Mouse (Mus musculus): Measurements from ENCODE around the gene Tmem54.

DNA sequence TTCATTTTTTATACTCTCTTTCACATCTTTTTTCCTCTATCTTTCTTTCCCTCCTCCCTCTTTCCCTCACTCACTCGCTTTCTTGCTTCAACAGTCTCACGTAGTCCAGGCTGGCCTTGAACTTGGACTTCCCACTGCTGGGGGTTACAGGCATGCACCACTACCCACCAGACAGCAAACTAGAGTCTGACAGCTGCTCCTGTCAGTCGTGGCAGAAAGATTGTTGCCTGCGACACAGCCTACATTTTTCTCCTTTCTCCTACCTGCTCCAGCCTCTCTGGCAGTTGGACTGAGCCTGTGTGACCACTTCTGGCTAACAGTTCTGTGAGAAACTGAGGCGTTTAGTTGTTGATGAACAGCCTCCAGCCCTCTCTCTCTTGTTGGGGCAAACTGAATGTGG lies 49.8 kb upstream of the Tmem54 start:
- TF ChIP-seq GATA1 (IDR thresholded peaks at IDR 0.05; ENCODE audit: low read length) (no peak), TAL1 (IDR thresholded peaks at IDR 0.05; ENCODE audit: low read length) (no peak)

Measured in erythroblast, embryonic 14.5 days (primary cell).